Mouse (Mus musculus) retina, embryonic 14.5 days (tissue): ENCODE data around the gene Ccl22.

Source experiments
- DNase-seq: peaks from one replicate; pipeline ENCODE4 v3.0.0-alpha.2; 2015; ENCODE audit warnings: low spot score

The Ccl22 gene

DNA sequence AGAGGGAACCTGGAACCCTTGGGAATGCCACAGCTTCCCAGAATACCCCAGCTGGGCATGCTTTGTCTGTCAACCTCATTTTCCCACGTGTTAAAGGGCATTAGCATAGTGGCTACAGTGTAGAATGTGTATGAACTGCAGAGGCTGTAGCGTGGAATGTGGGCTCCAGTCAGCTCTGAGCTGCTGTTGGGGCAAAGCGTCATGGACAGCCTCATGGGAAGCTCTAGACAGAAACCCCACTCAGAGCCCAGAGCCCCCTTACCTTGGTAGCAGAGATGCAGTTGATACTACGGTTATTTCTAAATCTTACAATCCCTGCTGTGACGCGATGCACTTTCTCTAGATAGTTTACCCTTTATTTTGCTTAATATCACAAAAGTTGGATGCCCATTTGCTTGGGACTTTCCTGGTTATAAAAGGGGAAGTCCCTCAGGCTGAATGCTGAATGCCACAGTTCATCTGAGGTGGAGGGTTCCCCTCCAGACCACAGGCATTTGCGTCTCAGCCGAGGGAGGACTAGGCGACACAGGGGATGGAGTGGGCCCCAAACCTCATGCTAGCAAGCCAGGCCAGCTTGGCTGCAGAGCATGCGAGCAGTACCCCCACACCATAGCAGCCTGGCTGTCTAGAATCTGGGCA, 33.6 kb downstream of the Ccl22 start:
- DNase-seq, result no peak

DNA sequence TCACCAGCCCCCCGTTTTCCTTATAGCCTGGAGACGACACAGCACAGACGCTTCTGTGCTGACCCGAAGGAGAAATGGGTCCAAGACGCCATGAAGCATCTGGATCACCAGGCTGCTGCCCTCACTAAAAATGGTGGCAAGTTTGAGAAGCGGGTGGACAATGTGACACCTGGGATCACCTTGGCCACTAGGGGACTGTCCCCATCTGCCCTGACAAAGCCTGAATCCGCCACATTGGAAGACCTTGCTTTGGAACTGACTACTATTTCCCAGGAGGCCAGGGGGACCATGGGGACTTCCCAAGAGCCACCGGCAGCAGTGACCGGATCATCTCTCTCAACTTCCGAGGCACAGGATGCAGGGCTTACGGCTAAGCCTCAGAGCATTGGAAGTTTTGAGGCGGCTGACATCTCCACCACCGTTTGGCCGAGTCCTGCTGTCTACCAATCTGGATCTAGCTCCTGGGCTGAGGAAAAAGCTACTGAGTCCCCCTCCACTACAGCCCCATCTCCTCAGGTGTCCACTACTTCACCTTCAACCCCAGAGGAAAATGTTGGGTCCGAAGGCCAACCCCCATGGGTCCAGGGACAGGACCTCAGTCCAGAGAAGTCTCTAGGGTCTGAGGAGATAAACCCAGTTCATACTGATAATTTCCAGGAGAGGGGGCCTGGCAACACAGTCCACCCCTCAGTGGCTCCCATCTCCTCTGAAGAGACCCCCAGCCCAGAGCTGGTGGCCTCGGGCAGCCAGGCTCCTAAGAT, 34.3 kb downstream of the Ccl22 start:
- DNase-seq, result no peak

DNA sequence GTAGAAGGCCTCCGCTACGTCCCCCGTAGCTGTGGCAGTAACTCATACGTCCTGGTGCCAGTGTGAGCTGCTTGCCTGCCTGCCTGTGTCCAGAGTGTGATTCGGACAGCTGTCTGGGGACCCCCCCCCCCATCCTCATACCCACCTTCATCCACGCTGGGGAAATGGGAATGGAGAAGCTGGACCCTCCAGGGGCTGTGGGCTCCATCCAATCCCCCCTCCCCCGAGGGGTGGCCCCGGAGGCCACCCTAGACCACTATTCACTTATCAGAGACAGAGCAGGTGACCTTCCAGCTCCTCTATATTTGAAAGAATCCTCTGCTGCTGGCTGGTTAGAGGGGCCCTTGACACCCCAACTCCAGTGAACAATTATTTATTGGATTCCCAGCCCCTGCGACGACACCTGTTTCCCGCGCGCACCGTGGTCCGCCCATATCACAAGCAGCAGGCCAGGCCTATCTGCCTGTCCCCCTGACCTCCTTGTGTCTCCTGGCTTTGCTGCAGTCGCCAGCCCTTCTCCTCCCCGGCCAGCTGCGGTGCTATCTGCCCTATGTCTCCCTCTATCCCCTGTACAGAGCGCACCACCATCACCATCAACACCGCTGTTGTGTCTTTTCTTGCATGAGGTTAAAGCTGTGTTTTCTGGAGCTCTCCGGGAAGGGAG, 35.2 kb downstream of the Ccl22 start:
- DNase-seq, result no peak

DNA sequence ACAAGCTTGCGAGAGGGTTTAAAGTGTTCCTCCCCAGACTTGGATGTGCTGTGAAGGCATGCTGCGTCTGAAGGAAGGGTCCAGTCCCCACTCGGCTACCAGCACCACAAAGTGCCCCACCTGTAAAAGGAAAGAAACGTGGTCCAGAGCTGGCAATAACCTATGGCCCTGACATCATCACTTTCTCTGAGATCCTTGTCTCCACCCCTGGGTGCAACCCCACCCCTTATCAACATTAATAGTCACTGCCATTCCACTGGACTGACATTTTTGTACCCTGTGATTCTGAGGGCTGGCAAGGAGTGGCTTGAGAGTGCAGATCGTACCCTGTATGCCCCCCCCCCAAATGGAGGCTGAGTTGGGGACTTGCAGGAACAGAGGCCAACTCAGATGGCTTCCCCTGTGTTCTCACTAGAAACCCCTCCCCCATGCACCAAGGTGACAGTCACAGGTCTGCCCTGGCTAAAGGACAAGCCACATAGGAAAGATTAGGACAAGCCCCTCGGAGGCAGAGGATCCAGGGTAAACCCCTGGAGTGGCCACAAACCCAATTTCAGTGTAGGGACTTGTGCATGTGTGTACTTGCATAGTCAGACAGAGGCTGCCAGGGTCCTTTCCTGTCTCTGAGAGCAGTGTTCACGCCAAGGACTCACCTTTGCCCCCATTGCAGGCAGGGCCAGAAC, 35.9 kb downstream of the Ccl22 start:
- DNase-seq, result no peak

DNA sequence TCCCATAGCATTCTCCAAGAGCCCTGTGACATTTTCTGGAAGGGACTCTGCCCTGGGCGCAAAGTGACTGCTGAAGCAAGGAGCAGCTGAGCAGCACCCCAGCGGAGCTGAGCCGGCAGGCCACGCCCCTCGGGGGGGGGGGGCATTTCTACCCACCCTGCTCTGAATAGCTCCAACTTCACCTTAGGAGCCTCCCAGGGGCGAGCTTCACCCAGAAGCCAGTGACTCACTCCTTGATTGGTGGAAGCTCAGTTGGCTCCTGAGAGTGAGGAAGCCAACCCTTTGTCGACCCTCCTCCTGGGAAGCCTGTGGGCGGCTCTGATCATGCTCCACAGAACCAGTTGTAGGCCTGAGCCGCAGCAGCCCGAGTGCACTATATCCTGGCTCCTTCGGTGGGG, 36.4 kb downstream of the Ccl22 start:
- DNase-seq, result no peak

DNA sequence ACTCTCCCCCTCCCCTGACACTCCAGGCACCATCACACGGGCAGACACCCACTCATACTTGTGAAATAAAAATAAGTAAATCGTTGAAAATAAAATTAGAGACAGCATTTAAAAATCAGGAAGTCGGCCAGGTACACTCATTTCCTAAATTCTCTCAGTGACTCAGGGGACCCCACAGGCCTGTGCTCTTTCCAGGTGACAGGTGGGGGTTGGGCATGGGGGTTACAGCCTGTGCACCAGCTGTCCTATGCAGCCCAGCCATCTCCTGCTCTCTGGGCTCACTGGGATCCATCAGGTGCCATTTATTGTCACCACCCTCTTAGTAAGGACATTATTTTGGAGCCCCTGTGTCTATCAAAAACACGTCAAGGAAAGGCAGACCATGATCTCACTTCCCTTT, 38.5 kb downstream of the Ccl22 start:
- DNase-seq, result no peak

DNA sequence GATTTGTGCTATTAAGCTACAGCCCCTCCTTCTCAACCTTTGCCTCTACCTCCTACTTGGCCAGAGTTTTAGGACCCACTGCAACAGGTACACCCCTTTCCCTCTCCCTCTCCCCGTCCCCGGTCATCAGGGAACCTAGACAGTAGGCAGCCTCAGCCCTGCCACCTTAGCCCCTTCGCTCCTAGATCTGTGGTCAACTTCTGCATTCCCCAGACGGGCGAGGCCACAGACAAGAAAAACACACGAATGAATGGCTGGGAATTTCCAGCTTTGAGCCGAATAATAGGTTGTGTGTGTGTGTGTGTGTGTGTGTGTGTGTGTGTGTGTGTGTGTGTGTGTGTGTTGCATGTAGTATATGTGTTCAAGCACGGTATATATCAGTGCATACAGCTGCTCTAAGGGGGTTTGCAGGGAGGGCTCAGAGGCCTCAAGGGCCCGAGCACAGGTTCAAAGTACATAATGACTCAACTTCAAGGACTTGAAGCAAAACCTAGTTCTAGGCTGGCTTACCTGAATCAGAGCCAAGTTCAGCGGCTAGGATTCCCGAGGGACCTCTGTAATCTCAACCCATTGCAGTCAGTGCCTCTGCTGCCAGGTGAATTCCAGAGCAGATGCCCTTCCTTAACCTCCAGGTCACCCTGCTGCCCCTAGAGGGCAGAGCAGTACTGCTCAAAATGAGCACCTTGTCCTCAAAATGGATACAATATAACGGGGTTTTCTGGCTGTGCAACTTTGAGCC, 40.0 kb downstream of the Ccl22 start:
- no peak for DNase-seq

DNA sequence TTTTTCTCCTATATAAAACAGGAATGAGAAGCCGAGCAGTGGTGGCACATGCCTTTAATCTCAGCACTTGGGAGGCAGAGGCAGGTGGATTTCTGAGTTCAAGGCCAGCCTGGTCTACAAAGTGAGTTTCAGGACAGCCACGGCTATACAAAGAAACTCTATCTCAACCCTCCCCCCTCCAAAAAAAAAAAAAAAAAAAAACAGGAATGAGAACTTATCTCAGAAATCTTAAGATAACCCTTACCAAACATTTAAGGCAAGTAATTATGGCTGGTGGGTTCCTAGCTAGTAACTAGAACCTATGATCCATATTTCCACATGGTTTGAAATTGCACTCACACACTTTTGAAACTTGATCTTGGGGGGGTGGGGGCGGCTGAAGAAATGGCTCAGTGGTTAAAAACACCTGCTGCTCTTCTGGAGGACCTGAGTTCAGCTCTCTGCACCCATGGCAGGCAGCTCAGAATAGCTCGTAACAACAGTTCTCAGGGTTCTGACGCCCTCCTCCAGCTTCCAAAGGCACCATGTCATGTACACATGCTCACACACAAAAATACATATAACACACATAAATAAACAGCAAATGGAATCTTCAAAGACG, 40.7 kb downstream of the Ccl22 start:
- no peak for DNase-seq

DNA sequence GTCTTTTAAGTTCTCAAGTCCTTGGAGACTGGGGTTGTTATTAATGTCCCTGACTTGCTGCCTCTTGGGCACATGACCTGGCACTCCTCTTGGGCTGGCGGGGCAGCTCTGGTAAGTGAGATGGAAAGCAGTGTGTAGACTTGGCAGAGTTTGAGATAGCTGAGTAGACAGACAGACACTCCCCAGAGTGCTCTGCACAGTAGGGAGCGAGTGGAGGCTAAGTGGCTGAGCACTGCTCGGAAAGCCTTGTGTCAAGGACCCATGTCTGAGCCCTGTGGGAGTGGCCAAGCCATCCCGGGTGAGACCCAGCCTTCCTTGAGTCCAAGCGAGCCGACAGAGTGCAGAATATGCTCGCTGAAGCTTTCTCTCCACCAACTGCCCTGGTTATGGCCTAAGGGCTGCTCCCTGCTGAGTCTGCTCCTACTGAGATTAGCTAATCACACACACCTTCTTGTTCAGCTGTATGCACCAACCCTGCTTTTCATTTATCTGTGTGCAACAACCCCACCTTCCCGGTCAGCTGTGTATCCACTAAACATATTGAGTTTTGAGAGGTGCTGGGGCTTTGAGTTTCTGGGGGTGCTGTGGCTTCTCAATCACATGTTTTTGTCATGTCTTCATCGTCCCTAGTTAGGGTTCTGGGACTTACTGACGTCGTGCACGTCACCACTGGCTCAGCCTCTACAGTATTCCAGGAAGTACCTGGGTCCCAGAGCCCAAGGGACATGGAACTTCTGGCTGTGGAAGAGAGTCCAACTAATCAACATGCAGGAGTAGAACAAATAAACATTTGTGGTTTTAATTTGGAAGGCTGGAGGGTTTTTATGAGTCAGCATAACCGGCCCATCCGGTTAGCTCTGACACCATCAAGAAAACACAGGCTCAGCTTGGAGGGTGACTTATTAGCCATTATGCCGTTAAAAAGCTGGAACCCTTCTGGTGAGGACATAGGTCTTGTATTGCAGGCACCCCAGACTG, 42.4 kb downstream of the Ccl22 start:
- DNase-seq, result no peak

DNA sequence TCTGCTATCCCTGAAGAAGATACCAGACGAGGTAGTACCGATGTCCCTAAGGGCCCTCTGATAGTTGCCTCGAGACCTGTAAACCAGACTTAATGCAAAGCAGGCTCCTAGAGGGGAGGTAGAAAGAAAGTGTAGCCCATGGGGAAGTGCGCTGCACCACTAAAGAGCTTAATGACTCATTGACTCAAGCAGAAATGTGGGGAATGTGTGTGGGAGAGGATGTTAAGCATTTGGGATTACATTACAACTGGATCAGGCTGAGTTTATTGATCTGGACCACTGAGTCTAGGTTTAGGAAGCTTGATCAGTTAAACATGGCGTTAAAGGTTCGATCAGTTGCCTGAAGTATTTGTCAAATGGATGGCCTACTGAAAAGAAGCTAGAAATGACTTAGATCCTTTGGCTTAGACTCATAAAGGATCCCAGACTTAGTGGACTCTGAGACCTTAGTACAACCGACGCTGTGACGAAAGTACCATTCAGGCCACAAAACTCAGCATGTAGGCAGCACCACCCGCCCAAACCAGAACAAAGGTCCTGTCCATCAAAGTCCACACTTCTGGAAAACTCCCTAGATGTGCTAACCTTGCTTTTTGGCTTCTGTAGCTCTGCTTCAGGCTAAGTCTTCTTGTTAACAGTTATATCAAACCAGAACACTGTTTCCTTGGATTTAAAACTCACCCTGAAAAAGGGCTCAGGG, 44.0 kb downstream of the Ccl22 start:
- DNase-seq, result no peak

DNA sequence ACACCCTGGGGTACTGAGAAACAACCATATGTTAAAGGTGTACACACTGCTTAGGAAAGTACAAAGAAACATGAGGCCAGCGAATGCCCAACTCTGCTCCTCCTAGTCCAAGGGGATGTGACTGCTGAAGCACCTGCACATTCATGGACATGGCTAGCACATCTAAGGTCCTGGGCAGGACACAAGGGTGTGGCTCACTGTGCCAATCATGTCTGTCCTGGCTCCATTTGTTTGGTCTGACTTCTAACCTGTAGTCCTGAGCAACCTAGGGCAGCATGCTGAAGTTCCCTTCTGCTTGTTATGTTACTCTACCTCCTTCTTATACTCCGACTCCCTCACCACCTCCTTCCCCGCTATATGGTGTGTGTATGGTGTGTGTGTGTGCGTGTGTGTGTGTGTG, 49.0 kb downstream of the Ccl22 start:
- DNase-seq, result no peak

DNA sequence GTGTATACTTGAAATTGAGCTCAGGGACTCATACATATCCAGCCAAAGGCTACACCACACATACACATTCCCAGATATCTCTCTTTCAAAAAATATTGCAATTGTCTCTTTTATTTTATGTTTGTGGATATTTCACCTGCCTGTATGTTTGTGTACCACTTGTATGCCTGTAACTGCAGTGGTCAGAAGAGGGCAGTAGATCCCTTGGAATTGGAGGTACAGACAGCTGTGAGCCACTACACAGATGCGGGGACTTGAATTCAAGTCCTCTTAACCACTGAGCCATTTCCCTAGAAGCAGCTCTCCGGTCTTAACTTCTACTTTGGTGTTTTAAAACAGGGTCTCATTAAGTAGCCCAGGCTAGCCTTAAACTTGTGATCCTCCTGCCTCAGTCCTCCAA, 49.4 kb downstream of the Ccl22 start:
- no peak for DNase-seq

DNA sequence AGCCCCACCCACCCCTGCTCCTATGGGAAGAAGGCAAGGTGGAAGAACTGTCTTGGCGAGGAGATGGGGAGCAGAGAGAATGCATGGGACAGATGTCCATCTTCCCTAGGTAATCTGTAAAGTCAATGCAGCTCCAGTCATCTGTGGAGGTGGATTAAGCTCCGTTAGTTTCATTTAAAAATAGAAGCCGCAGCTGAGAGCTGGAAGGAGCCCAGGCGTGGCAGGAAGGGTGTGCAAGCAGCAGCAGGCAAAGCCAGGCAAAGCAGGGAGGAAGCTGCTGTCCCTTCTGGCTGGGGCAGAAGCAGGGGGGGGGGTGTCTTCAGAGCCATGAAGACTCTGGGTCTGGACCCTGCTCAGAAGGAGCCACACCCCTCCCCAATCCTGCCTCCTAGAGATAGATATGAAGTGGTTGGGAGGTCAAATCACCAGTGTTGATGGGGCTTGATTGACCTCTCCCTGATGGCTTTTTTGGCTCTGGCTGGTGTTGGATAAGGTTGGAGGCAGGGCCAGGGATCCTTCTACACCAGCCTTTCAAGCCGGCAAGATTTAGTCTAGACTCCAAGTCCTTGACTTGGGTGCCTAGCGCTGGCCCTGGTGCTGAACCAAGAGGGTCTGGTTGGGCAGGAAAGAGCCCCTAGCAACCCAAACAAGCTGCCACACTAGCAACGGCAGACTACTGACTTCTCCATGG, 55.0 kb downstream of the Ccl22 start:
- DNase-seq, result peak; percentile 53
